Mouse (Mus musculus) neural tube, embryonic 12.5 days (tissue): ENCODE measurements around the gene Ovgp1. TPM values are rescaled to one million over a fixed set of nuclear protein-coding genes. Genes with fewer than 3 reads are reported as not detected.

ENCODE experiments used
- ATAC-seq: fragments of 200-750 bp; cut with Nextera tagmentation; 2 replicates; pipeline ENCODE4 v1.8.0; 2017; ENCODE audit warnings: low read depth, mild to moderate bottlenecking, moderate TSS enrichment, moderate library complexity; ENCODE audit not compliant: low FRiP score
- H3K27ac ChIP-seq: fragments of 300-500 bp; sonication (generic); 2 replicates; pipeline ENCODE4 v1.5.1; 2016
- H3K27me3 ChIP-seq: fragments of 300-500 bp; sonication (generic); replicated peaks from 2 replicates; pipeline ENCODE4 v1.6.1; 2016; ENCODE audit warnings: mild to moderate bottlenecking
- H3K36me3 ChIP-seq: fragments of 300-500 bp; sonication (generic); 2 replicates; pipeline ENCODE4 v1.6.1; 2016; ENCODE audit warnings: mild to moderate bottlenecking
- H3K4me1 ChIP-seq: fragments of 300-500 bp; sonication (generic); 2 replicates; pipeline ENCODE4 v1.6.1; 2016
- H3K4me2 ChIP-seq: fragments of 300-500 bp; sonication (generic); replicated peaks from 2 replicates; pipeline ENCODE4 v1.6.1; 2016; ENCODE audit warnings: mild to moderate bottlenecking
- H3K4me3 ChIP-seq: fragments of 300-500 bp; sonication (generic); 2 replicates; pipeline ENCODE4 v1.5.1; 2016
- H3K9ac ChIP-seq: fragments of 300-500 bp; sonication (generic); 2 replicates; pipeline ENCODE4 v1.6.1; 2016; ENCODE audit warnings: mild to moderate bottlenecking
- H3K9me3 ChIP-seq: fragments of 300-500 bp; sonication (generic); 2 replicates; pipeline ENCODE4 v1.6.1; 2016; ENCODE audit warnings: mild to moderate bottlenecking
- WGBS: fragments of 180-500 bp; shearing (Covaris S2); methylation state at CpG from one replicate; pipeline ENCODE4 v1.1.7; 2016; 5-methylcytosine and 5-hydroxymethylcytosine counted together
- polyA plus RNA-seq: library from polyadenylated mRNA; unstranded; fragments of >200 nt; fragmentation: Nextera tagmentation; extraction: Ambion mirVana; gene quantifications from 2 replicates; pipeline ENCODE4 v1.2.1, GENCODE M21; 2016

Gene Ovgp1
- polyA plus RNA-seq, result 2.6 and 3.1 TPM in 2 replicates

DNA sequence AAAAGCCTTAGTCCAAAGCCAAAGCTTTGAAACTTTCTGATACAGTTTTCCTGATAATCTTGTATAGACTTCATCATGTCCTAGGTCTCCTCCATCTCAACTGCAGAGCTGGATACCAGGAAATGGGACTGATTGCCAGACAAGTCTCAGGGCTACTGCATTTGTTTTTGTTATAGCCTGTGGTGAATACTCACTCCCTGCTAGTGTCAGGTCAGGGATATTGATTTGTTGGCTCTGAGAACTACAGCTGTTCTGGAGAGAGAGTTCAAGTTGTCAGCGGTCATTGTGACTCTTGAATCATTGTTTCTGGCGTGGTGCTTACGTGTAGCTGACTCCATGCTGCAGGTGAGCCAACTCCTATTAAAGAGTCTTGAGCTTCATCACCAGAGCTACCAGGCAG, at the start of gene Ovgp1:
Gene Ovgp1, plus strand, starts transcription at position 301 of the 400 bp plus-strand sequence.
- no peak for ATAC-seq
- 73% methylated on average over 3 of the region's 3 CpGs for WGBS
- H3K36me3 ChIP-seq, result peaks cover 19% of the 10 kb centered on the region

DNA sequence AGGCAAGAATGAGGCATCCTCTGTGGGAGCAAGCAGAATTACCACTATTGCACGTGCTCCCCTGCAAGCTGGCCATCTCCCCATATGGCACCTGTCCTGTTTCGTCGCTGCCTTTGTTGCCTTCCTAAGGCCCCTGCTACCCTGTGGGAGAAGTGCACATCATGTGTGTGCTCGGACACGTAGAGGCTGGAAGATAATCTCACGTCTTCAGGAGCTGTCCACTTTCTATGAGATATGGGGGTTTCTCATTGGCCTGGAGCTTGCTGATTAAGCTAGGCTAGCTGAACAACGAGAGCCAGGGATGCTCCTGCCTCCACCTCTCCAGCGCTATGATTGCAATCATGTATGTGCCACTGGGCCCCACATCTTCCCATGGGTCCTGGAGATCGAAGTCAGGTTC, 48.9 kb upstream of the Ovgp1 start:
- ATAC-seq, result no peak
- Histone ChIP-seq H3K27ac (no peak overlapping the region), H3K9ac (no peak overlapping the region), H3K4me1 (no peaks in the 10 kb centered on the region), H3K4me3 (no peak overlapping the region), H3K9me3 (no peaks in the 10 kb centered on the region), H3K4me2 (no peak overlapping the region), H3K36me3 (no peaks in the 10 kb centered on the region), H3K27me3 (no peaks in the 10 kb centered on the region)
- WGBS, result 86% methylated on average over 9 of the region's 9 CpGs

More for the DNA sequence above, at the start of gene Ovgp1:
- Histone ChIP-seq H3K4me2 (no peak within 1 kb of the TSS), H3K9me3 (no peaks in the 10 kb centered on the region), H3K4me3 (no peak within 1 kb of the TSS), H3K27me3 (no peaks in the 10 kb centered on the region), H3K9ac (no peak within 1 kb of the TSS), H3K27ac (no peak within 1 kb of the TSS), H3K4me1 (no peaks in the 10 kb centered on the region)

DNA sequence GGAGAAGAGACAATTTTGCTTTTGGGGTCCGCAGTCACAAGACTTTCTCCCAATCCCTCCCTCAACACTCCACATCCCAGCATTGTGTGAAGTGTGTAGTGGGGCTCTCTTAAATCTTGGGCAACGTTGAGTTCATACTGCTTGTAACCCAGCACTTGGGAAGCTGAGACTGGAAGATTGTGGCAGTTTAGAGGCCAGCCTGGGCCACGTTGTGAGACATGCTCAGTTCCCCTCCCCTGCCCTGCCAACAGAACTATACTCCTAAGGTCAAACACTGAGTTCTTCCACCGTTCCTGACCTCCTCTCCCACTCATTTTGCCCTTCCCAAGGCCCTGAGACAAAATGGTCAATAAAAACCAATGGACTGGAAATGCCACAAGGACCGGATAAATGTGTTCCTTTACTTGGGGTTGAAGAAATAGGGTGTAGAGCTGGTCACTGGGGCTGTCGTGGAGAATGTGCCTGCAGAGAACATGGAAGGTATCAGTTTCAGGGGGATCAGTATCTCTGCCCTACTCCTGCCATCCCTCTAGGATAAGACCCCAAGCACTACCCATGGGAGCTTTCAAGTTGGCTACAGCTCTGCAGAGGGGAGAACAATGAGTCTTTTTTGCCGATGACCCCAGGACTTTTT, 45.8 kb upstream of the Ovgp1 start:
- Histone ChIP-seq H3K9ac (no peak overlapping the region), H3K4me1 (no peaks in the 10 kb centered on the region), H3K27me3 (no peaks in the 10 kb centered on the region), H3K27ac (no peak overlapping the region), H3K36me3 (no peaks in the 10 kb centered on the region), H3K4me2 (no peak overlapping the region), H3K4me3 (no peak overlapping the region), H3K9me3 (no peaks in the 10 kb centered on the region)
- WGBS, result 57% methylated on average over 7 of the region's 7 CpGs
- ATAC-seq, result no peak

DNA sequence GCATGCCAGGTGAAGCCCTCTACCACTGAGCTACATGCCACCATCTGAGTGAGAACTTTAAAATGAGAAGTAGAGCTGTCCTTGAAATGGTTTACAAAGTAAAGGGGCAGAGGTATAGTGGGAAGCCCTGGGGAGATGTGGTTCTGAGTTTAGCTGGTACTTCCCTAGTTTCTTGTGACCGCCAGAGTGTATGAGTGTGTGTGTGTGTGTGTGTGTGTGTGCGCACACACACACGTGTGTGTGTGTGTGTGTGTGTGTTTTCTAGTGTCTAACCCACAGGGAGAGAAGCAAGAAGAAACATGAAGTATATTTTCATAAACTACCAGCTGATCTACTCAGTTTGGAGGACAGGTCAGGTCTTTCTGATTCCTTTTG, 45.3 kb upstream of the Ovgp1 start:
- Histone ChIP-seq H3K9ac (no peak overlapping the region), H3K9me3 (no peaks in the 10 kb centered on the region), H3K27me3 (no peaks in the 10 kb centered on the region), H3K4me1 (no peaks in the 10 kb centered on the region), H3K4me2 (no peak overlapping the region), H3K4me3 (no peak overlapping the region), H3K27ac (no peak overlapping the region), H3K36me3 (no peaks in the 10 kb centered on the region)
- WGBS, result 90% methylated on average over 3 of the region's 3 CpGs
- no peak for ATAC-seq

DNA sequence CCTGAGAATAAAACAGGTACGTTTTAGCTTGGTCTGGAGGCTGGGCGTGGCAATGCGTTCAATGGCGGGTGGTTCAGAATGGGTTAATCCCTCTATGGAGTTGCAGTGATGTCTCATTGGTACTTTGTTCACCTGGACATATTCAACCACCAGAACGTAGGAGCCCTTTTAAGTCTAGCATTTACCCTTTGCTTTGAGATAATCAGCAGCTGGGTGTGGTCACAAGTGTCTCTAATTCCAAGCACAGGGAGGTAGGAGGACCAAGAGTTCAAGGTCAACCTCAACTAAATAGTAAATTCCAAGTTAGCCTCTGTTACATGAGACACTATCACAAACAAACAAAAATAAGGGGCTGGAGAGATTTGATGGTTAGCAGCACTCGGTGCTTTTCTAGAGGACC, 44.7 kb upstream of the Ovgp1 start:
- Histone ChIP-seq H3K4me2 (no peak overlapping the region), H3K27me3 (no peaks in the 10 kb centered on the region), H3K9me3 (no peaks in the 10 kb centered on the region), H3K4me1 (no peaks in the 10 kb centered on the region), H3K9ac (no peak overlapping the region), H3K27ac (no peak overlapping the region), H3K4me3 (no peak overlapping the region), H3K36me3 (no peaks in the 10 kb centered on the region)
- ATAC-seq, result no peak
- 91% methylated on average over 6 of the region's 6 CpGs for WGBS

DNA sequence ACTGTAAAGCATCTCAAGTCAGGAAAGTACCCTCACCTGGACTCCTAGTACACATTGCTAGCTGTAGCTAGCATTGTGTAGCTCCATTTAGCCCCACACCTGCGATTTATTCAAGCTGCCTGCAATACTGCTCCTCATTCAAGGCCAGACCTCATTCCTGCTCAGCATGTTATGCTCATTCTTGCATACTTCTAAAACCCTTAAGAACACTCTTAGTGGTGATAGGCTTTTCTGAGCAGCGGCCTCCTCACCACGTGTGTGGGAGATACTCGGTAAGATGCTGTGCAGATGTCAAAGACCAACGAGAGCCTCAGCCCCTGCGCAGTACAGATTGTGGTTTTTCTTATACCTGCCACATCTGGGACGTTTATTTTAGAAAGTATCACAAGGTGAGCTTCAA, 43.7 kb upstream of the Ovgp1 start:
- H3K4me1 ChIP-seq, result no peaks in the 10 kb centered on the region
- H3K27ac ChIP-seq, result no peak overlapping the region
- H3K36me3 ChIP-seq, result no peaks in the 10 kb centered on the region
- ATAC-seq, result no peak
- H3K27me3 ChIP-seq, result no peaks in the 10 kb centered on the region
- H3K4me2 ChIP-seq, result no peak overlapping the region
- no peak overlapping the region for H3K9ac ChIP-seq
- no peak overlapping the region for H3K4me3 ChIP-seq
- H3K9me3 ChIP-seq, result no peaks in the 10 kb centered on the region
- 87% methylated on average over 7 of the region's 7 CpGs for WGBS

DNA sequence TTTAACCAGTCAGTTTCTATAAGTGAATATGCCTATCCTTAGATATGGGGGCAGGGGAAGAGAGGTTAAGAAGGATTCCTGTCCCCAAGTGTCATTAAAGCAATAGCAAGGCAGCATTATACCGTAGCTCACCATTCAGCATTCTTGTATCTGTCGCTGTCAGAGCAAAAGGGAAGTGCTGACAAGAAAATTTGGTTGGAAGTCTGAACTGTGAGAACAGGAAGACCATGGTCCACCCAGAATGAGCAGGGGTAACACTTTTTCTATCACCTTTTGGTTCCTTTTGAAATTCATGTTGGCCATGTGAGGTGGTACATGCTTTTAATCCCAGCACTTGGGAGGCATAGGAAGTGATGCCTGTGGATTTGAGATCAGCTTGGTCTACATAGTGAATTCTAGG, 42.4 kb upstream of the Ovgp1 start:
- Histone ChIP-seq H3K4me1 (no peaks in the 10 kb centered on the region), H3K4me3 (no peak overlapping the region), H3K9me3 (no peaks in the 10 kb centered on the region), H3K27me3 (no peaks in the 10 kb centered on the region), H3K9ac (no peak overlapping the region), H3K36me3 (no peaks in the 10 kb centered on the region), H3K27ac (no peak overlapping the region), H3K4me2 (no peak overlapping the region)
- ATAC-seq, result no peak
- WGBS, result 89% methylated on average over 2 of the region's 2 CpGs

DNA sequence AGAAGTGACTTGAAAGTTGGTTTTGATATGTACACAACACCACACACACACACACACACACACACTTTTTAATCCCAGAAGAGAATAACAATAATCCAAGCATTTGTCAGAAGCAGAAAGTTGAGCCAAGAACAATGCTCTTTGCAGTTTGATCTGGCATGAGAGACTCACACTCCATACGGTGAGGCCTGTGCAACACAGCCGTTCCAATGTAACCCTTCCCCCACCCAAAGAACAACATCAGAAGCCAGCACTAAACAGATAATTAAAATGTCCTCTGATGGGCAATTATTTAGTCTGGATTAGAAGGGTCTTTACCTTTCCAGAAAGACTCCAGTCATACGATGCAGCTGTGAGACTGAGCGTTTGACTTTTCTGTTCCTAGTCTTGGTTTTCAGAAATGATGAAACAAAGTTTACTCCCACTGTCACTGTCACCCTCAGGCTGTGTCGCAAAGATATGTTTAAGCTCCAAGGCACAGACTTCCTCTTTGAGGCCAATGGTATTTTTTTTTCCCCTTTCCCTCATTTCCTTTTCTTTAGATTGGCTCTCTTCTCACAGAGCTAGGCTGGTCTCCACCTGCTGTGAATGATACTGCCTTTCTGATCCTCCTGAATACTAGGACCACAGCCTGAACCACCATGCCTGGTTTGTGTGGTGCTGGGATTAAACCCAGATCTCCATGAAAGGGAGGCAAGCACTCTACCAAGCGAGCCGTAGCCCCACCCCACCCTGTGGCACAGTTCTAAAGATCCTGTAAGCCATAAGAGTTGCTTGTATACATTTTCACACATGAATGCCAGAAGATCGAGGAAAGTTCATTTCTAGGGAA, 41.1 kb upstream of the Ovgp1 start, which contains the start of gene I830077J02Rik:
Gene I830077J02Rik, minus strand, starts transcription at position 425 of the 832 bp plus-strand sequence.
- H3K4me3 ChIP-seq, result no peak within 1 kb of the TSS
- no peaks in the 10 kb centered on the region for H3K36me3 ChIP-seq
- no peaks in the 10 kb centered on the region for H3K9me3 ChIP-seq
- no peak within 1 kb of the TSS for H3K4me2 ChIP-seq
- ATAC-seq, result no peak
- H3K9ac ChIP-seq, result no peak within 1 kb of the TSS
- no peaks in the 10 kb centered on the region for H3K27me3 ChIP-seq
- no peaks in the 10 kb centered on the region for H3K4me1 ChIP-seq
- WGBS, result 85% methylated on average over 8 of the region's 8 CpGs
- H3K27ac ChIP-seq, result no peak within 1 kb of the TSS

DNA sequence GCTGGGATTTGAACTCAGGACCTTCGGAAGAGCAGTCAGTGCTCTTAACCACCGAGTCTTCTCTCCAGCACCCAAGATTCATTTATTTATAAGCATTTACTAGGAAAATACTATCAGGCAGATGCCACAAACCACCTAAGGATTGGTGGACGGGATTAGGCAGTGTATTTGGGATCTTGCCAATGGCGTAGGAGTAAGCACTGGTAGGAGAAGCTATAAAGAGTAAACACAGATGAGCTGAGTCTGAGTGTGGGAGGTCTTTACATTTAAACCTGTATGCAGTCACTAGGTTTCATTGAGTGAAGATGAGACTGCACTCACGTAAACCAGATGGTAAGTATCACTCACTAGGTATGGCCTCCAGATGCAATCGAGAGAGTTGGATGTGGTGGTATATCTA, 39.6 kb upstream of the Ovgp1 start:
- Histone ChIP-seq H3K36me3 (peaks cover 4% of the 10 kb centered on the region; the same call in 1 of the 2 replicates), H3K27me3 (no peaks in the 10 kb centered on the region), H3K27ac (no peak overlapping the region), H3K4me1 (no peaks in the 10 kb centered on the region), H3K4me2 (no peak overlapping the region), H3K9ac (no peak overlapping the region), H3K9me3 (no peaks in the 10 kb centered on the region), H3K4me3 (no peak overlapping the region)
- ATAC-seq, result no peak
- WGBS, result 95% methylated on average over 6 of the region's 6 CpGs

DNA sequence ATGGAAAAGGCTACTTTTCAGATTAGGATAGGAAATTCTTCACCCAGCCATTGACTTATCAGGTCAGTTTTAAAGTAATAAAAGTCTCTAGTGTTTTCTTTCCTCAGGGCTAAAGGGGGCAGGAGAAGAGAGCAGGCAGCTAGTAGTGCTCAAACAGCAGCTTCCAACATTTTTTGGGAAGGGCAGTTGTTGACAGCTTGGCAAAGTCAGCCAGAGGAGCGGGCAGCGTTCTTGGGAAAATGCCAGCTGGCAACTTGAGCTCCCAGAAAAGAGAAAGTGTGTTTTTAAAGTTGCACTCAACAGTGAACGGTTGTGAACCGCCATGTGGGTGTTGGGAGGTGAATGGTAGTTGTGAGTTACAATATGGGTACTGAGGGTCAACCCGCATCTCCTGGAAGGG, 38.5 kb upstream of the Ovgp1 start:
- Histone ChIP-seq H3K27me3 (no peaks in the 10 kb centered on the region), H3K36me3 (peaks cover 8% of the 10 kb centered on the region; the same call in 1 of the 2 replicates), H3K27ac (no peak overlapping the region), H3K4me1 (no peaks in the 10 kb centered on the region), H3K9ac (no peak overlapping the region), H3K9me3 (no peaks in the 10 kb centered on the region), H3K4me3 (no peak overlapping the region), H3K4me2 (no peak overlapping the region)
- ATAC-seq, result no peak
- 91% methylated on average over 5 of the region's 5 CpGs for WGBS

DNA sequence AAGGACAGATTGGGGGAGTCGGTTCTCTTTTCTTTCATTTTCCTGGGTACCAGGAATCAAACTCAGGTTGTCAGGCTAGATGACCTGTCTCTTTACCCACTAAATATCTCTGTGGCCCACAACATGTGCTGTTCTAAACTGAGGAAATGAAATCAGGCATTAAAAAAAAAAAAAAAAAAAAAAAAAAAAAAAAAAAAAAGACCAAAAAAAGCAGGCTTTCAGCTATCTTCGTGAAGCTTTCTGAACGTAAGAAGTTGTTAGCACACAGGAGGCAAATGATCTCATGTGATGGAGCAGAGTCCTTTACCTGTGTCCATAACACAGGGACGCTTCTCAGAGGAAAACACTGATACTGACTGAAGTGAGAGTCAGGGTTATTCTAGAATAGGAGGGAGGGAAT, 37.4 kb upstream of the Ovgp1 start:
- WGBS, result 97% methylated on average over 4 of the region's 4 CpGs
- Histone ChIP-seq H3K4me2 (no peak overlapping the region), H3K36me3 (peaks cover 17% of the 10 kb centered on the region), H3K4me3 (no peak overlapping the region), H3K4me1 (no peaks in the 10 kb centered on the region), H3K27me3 (no peaks in the 10 kb centered on the region), H3K9ac (no peak overlapping the region), H3K27ac (no peak overlapping the region), H3K9me3 (no peaks in the 10 kb centered on the region)
- ATAC-seq, result no peak

DNA sequence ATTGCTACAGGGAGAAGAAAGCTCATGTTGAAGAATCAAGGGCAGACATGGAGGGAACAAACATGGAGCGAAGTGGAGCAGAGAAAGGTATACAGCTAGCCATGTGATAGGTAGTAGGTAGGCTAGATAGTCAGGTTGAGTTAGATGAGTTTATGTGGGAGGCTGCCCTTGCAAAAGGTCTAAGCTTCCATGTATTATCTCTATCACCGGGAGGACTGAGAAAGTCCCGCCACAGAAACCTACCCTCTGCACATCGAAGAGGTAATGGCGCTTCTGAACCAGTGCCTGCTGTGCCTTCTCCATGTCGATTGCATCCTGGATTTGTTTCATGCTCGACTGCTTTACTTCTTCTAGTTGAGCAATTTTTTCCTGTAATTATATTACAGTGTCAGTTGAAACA, 22.2 kb upstream of the Ovgp1 start:
- H3K9ac ChIP-seq, result no peak overlapping the region
- no peak for ATAC-seq
- H3K4me3 ChIP-seq, result no peak overlapping the region
- peaks cover 66% of the 10 kb centered on the region for H3K36me3 ChIP-seq
- H3K4me1 ChIP-seq, result no peaks in the 10 kb centered on the region
- H3K27ac ChIP-seq, result no peak overlapping the region
- no peaks in the 10 kb centered on the region for H3K9me3 ChIP-seq
- 94% methylated on average over 7 of the region's 7 CpGs for WGBS
- no peak overlapping the region for H3K4me2 ChIP-seq
- no peaks in the 10 kb centered on the region for H3K27me3 ChIP-seq
